Mouse (Mus musculus): ENCODE results near the gene Iqck.

Gene Iqck

DNA sequence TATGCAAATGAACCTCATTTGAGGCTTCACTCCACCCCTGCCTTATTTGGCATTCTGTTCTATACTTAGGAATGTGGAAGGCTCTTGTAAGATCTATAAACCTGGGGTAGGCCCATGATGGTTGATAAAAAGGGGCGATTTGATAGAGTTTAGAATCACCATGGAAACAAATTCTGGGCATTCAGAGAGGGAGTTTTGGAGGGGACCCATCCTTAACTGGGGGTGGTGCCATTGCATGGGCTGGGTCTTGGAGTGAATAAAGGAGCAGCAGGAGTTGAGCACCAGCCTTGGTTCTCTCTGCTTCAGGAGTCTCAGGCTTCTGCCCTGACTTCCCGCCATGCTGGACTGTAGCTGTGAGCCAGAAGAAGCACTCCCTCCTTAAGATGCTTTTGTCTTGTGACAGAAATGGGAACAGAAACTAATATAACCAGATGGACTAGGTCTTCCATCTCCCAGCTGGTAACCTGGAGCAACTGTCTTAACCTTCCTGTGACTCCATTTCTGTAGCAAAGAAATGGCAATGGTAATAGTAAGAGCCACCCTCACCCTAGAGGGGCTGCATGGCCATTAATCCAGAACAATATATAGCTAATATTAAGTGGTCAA is 93.2 kb downstream of the Iqck start:
- no peak for DNase-seq (ENCODE audit: low read depth, low spot score)

DNA sequence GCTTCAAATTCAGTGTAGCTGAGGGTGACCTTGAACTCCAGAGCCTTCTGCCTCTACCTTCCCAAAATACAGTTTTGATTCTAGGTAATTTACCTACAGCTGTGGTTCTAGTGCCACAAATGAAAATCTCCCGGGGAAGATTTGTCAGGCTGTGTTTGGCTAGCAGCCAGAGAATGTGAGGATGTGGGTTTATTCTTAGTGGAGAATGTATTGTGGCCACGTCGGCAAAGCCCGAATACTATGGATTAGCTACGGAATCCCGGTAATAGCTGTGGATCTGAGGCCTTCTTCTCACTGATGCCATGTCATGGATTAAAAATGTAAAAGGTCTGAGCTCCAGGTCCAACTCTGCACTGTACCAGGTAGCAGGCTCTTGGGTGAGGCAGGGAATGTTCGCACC is 94.2 kb downstream of the Iqck start:
- no peak for DNase-seq (ENCODE audit: low read depth, low spot score)

DNA sequence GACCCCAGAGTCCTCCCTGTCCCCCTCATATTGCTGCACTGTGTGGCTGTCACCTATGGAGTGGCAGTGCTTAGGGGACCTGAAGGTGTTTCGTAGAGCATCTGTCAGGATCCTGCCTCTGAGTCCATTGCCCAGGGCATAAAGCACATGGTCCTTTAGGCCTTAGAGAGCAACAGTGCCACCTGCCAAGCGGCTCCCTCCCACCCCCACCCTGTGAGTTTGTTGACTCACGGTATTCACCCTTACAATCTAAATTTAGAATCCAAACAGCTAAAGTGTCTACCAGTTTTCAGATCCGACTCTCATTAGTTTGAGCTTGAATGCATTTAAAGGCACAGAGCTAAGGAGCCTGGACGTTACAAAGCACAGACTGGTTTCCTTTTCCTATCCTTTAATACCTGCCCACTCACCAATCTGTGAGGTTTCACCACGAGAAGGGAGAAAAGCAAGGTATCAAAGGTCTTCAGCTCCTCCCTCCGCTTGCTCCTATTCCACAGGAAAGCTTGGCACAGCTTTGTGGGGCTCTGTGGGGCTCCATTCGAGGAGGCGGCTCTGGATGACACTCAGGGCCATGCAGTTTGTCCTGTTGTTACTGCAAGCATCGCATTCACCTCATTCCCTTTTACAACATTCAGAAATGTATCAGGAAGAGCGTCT is 98.2 kb downstream of the Iqck start:
- DNase-seq (ENCODE audit: low read depth, low spot score): no peak

DNA sequence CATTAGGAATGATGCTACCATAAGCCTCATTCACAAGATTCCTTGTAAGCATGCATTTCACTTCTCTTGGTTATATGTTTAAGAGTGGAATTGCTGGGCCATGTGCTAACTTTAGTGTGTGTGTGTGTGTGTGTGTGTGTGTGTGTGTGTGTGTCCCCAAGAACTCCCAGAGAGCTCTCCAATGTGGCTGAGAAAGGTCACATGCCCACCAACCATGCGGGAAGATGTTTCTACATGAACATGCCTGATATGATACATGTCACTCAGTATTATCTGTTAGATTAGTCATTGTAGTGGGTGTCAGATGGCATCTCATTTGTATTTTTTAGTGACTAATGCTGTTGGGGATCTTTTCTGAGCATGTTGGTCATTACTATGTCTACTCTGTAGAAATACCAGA is 99.4 kb downstream of the Iqck start:
- no peak for DNase-seq (ENCODE audit: low read depth, low spot score)

DNA sequence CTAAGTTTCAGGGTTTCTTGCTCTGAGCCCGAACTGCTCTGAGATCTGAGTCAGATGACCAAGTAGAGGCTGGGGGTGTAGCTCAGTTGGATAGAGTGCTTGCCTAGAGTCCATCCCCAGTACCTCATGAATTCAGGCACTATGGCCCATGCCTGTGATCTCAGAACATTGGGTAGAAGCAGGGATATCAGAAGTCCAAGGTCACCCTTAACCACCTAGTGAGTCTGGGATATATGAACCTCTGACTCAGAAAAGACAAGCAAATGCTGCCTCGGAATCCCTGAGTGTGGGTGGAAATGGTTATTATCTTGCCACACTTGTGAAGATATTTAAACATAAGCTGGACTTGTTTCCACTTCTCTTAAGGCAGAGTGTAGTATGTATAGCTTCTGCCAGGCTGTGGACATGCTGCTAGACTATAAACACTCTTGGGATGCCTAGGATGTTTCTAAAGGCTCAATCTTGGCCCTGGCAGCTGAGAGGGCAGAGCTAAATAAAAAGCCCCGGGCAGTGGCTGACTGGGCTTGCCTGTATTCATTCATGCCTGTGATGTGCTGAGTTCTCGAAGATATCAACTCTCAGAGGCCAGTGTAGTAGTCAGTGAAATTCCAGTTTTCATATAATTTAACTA is 101.2 kb downstream of the Iqck start:
- no peak for DNase-seq (ENCODE audit: low read depth, low spot score)

DNA sequence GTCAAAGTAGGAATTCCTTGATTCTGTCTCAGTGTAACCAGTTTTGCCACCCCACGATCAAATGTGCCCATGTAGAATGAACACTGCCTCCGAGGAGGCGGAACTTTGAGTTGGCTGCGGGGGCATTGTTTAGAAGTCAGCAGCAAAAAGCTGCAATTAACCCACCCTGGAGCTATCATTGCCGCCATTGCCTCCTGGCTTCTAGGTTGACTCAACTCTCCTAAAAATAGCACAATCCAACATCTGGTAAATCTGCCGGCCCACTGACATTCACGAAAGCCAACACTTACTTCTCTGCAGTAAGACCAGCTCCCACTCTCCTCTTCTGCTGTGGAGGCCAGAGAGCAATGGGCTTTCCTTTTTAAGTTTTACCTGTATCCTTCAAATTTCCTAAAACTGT is 103.7 kb downstream of the Iqck start:
- no peak for DNase-seq (ENCODE audit: low read depth, low spot score)

DNA sequence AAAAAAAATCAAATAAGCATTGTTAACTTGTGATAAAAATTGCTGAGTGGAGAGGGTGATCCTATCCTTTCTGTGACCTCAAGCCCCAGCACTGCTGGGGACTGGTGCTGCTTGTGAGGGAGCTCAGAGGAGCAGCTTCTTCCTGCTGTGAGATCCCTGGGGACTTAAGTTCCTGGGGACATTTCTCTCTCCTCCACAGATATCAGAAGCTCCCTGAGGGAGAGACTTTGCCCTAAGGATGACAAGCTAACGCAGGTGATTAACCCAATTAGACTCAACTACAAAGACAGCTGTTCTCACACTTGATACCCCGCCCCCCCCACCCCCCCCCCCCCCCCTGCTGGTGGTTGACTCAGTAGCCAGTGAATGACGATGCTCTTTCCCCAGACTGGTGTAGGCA is 109.2 kb downstream of the Iqck start:
- no peak for DNase-seq (ENCODE audit: low read depth, low spot score)

DNA sequence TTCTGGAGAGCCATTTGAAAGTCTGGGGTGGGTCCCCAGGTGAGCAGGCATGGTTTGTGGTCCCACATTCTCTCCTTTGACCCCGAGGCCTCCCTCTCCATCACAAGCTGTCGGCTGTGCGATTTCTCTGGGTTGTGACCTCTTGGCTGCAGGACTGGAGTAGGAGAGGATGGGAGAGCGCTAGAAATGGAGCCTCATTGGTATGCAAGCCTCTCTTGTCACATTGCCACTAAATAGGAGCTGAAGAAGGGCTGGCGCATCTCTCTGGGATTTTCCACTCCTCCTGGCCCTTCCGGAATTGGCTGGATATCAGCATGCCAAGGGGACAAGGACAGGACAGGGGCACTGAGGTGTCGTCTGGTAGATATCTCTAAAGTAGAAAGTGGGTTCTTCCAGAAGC is 109.6 kb downstream of the Iqck start:
- DNase-seq (ENCODE audit: low read depth, low spot score): no peak

DNA sequence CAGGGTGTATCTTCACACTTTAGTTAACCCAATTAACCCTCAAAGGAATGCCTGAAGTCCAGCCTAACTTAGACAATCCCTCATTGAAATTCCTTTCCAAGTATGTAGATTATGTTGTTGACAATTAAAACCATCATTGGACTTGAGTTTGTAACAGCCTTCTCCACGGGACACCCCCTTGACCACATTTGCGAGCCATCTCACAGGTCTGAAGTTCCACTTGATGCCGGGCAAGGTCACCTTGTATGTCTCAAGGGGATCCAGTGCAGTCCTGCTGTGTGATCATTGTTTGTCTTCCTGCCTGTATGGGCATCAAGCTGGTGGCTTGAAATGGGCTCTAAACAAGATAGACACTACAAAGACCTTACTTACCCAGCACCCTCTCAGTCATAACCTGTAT is 113.3 kb downstream of the Iqck start:
- DNase-seq (ENCODE audit: low read depth, low spot score): no peak

DNA sequence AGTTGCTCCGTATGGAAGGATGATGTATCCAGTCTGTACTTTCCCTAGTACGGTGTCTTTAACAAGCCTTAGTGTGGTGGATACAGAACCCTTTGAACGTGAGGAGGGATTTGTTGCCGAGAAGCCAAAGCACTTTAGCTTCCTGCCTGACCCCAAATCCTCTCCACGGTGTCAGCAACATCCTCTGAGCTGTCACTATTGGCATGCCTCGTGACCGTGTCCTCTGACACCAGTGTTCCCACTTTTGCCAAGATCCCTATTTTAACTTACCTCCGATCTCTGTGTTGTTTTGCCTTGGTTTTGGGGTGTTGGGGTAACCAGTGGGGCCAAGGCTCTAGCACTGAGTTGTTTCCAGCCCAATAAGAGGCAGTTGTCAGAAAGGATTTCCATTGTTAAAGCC is 115.9 kb downstream of the Iqck start:
- DNase-seq (ENCODE audit: low read depth, low spot score): no peak

DNA sequence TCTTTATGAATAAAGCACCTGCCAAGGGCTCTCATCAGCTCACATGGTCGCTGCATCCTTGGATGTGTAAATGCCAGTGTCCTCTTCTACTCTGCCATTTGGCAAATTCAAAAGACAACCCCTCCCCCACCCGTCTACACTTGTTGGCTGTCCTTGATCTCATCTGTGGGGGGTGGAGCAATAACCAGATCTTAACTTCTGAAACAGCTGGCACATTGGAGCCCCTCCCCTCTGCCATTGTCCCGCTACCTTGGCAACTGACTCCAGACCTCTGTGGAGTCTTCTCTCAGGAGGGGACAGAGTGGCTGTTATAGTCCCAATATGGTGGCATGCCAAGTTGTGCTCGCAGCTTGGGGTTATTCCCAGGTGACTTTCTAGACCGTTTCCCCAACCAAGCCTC is 116.8 kb downstream of the Iqck start:
- no peak for DNase-seq (ENCODE audit: low read depth, low spot score)

DNA sequence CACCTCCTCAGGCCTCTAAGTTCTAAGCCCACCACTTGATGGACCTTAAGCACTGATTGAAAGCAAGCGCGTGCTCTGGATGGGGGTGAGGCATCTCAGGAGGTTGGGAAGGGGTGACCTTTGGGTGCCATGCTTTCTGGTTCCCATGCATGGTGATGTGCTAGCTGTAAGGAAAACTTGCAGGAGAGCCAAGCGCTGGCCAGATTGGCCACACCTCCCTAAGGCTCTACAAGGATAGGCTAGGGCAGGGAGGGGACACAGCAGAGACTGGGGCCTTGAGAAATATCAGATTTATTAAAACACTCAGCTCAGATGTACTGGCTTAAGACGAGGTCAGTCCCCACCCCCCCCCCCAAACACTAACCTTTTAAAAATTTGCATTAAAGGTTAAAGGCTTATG is 117.8 kb downstream of the Iqck start:
- DNase-seq (ENCODE audit: low read depth, low spot score): no peak

DNA sequence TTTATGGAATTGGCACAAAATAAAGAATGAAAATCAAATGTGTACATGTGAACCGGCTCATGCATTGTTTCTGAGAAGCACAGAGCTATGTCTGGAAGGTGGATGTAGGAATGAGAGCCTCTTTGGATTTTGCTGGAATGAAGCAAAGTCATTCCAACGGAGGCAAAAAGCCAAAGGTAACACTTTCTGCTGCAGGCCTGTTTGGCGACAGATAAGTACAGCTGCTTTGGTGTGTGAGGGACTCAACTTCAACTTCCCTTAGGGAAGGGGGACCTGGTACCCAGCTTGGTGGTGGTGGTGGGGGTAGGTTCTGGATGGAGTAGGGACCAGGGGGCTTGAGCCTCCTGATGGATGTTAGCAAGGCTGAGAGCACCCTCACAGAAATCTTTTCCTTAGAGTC is 120.3 kb downstream of the Iqck start:
- DNase-seq (ENCODE audit: low read depth, low spot score): no peak

DNA sequence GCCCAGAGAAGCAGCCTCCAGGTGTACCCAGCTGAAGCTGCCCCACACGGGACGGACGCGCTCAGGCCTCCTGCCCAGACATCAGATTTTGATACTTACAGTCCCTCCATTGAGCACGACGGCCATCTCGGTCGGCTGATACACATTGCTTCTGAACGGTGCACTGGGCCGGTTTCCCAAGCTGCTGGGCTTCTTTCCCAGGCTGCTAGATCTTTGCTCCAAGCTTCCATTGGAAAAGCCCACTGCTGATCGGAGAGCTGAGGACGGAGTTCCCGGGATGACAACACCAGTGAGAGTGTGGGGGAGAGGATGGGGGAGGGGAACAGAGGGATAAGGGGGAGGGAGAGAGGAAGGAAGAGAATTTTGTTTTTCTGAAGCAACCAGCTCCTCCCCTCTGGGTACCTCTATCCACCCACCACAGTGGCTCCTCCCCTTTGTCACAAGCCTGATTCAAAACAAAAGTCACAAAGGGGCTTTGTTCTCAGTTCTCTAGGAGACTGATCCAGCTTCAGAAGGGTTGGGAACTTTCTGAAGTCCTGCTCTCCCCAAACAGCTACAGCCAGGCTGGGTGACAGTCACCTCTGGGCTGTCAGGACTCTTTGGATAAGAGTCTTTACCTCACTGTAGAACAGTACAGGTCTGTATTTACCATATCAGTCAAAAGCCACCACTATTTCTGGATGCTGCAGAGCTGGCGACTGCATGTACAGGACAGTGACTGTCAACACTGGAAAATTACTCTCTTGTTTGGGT is 121.0 kb downstream of the Iqck start:
- no peak for DNase-seq (ENCODE audit: low read depth, low spot score)

DNA sequence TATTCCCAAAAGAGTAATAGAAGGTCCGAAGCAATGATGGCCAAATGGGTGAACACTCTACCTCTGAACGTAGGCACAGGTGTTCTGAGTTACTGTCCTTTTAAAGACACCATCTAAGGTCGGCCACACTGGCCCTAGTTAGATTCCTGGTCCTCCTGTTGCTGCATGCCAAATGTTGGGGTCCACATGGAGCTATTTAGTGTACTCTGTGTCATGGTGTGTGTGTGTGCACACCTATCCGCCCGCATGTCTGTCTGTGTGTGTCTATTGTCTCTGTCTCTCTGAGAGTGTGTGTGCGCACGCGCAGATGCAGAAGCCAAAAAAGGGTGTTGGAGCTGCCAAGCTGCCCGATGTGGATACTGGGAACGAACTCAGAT is 121.6 kb downstream of the Iqck start:
- DNase-seq (ENCODE audit: low read depth, low spot score): no peak

DNA sequence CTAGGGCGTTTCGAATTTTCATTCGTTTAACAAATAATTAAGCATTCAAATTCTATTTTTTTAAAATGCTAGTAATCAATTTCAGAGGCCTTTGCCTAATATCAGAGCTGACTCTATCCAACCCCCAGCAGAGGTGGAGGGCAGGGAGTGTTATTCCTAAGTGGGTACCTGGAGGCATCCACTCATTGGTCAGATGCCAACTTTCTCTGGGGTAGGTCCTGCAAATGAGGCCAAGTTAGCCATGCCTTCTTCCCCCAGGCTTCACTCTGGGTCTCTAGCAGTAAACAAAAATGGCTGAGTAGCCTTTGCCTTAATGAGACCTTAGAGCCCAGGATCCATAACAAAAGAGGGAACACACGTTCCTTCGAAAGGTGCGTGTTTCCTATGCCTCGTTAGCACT is 123.6 kb downstream of the Iqck start:
- DNase-seq (ENCODE audit: low read depth, low spot score): no peak

DNA sequence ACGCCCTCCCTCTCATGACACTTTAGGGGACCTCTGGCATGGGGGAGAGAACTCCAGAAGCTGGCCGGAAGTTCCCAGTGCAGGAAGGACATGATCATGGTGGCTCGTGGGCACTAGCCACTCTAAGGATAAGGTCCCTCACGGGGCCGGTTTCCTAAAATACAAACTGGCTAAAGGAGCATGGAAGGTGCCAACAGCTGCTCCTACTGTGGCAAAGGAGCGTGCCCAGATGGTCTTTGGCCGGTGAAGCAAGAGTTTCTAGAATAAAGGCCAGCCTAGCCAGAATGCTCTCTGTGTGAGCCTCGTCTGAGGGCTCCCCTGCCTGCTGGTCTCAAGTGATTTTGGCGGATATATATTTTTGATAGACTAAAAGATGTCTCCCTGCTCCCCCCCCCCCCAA is 124.2 kb downstream of the Iqck start:
- DNase-seq (ENCODE audit: low read depth, low spot score): no peak

DNA sequence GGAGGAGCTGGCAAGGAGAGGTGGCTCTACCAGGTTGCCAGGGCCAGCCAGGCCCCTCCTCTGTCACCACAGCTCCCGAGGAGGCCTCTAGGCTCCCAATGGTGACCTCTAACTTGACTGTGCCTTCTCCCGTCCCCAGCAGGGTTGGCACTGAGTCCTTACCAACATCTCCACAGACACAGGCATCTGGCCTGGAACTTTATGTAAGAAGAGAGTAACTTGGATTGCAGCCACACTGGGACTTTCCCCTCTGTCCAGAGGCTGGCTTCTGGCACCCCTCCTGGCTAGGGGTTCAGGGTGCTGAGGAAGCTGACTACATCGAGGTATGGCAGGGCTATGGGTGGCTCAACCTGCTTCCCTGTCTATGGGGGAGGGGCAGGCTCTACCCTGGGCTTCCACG is 125.8 kb downstream of the Iqck start:
- DNase-seq (ENCODE audit: low read depth, low spot score): no peak

DNA sequence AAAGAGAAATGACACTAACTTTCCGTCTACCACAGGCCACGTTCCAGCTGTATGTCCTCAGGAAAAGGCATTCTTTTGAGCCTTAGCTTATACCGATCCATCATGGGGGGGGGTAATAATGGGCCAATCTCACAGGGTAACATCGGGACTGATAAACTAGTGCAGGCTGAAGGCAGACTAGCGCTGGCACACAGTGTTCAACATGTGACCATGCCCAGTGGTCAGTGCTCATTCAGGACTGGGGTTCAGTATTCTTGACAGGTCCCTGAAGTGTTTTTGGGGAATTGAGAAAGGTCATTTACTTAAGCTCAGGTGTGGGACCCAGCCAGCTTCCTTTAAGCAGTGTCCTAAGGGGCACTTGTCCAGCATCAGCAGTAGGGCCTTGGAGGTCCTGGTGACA is 126.3 kb downstream of the Iqck start:
- no peak for DNase-seq (ENCODE audit: low read depth, low spot score)

DNA sequence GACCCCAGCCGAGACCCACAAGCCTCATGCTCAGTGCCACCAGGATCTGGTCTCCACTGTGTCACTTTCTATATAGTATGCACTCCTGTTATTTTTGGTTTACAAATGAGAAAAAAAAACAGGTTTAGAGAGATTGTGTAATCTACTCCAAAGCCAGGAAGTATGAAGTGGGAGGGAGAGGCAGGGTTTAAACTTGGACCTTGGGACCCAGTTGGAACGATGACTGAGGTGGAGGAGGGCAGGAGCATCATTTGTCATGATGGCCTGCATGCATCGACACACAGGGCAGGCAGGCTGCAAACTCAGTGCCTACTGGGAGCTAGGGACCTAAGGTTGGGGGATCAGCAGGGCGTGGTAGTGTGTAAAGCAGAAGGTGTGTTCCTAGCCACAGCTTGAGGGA is 127.0 kb downstream of the Iqck start:
- DNase-seq (ENCODE audit: low read depth, low spot score): no peak

DNA sequence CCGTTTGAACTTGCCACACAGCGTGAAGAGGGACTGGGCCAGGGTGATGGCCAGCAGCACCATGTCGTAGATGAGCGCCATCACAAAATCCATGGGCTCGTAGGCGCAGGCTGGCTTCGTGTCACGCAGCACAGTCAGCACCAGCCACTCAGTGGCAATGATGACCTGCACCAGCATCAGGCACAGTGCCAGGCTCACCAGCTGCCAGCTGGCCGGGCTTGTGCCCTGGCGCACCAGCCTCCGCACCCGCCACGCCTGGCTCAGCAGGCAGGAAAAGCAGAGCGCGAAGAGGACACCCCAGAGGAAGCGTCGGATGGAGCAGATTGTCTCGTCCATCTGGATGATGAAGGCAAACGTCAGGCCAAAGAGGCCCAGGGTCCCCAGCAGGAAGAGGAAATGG is 128.4 kb downstream of the Iqck start:
- no peak for DNase-seq (ENCODE audit: low read depth, low spot score)

DNA sequence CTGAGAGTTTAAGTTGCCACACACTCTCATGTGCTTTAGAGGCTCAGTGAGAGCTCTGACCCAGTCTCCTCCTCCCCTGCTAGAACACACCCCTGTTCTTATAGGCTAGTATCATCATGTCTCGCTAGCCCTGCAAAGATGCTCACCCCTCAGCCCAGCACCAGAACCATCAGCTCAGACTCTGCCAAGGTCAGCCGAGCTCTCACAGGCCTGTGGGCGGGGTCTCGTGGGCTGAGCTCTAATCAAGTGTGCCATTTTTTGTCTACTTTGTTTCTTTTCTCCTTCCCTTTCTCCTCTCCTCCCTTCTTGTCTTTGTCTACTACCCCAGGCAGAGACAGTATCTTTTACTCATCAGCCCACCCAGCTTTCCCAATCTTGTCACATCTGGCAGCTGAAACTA is 130.2 kb downstream of the Iqck start:
- DNase-seq (ENCODE audit: low read depth, low spot score): no peak

DNA sequence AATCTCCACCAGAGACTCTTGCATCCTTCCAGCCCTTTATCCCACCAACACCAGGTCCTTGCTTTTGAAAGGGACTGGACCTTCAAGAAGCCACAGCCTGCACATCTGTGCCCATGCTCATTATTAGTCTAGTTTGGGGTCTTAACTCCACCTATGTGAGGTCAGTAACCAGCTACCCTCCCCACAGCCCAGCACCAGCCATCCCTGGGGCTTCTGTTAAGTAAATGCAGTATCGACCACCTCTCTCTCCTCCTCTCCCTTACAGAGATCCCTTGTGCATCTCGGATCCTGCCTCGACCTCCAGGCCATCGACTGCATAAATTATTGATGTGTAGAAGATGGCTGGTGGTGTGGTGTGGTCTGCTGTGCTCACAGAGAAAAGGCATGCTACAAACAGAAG is 130.8 kb downstream of the Iqck start:
- DNase-seq (ENCODE audit: low read depth, low spot score): no peak
